Mouse (Mus musculus) frontal cortex, adult (tissue): ENCODE data around the gene Dffa.
"Not testable (repeated sequence)": the region's sequence is repeated elsewhere in the genome, so short reads cannot be mapped to it uniquely, and the experiment has no call there.

Source experiments
- ATAC-seq: cut with Nextera tagmentation; 2 replicates; pipeline ENCODE4 v1.9.2; 2017; ENCODE audit warnings: mild to moderate bottlenecking, moderate library complexity, mixed read lengths; ENCODE audit not compliant: low TSS enrichment

The Dffa gene

GRCm38 (mm10) chr4:149148084-149148483 is 44.1 kb downstream of the Dffa start:
- ATAC-seq: no peak

GRCm38 (mm10) chr4:149149196-149149595 is 45.2 kb downstream of the Dffa start:
- no peak for ATAC-seq

GRCm38 (mm10) chr4:149149611-149150010 is 45.7 kb downstream of the Dffa start:
- ATAC-seq: no peak

GRCm38 (mm10) chr4:149150256-149150655 is 46.3 kb downstream of the Dffa start:
- ATAC-seq: no peak

- ATAC-seq: no peak
Observed at GRCm38 (mm10) chr4:149150721-149151120, 46.8 kb downstream of the Dffa start.

GRCm38 (mm10) chr4:149154859-149155258 is 50.9 kb downstream of the Dffa start:
- ATAC-seq: no peak

GRCm38 (mm10) chr4:149155711-149156110 is 51.8 kb downstream of the Dffa start:
- no peak for ATAC-seq

- no peak for ATAC-seq
Observed at GRCm38 (mm10) chr4:149157415-149157973, 53.5 kb downstream of the Dffa start.

GRCm38 (mm10) chr4:149159203-149159602 is 55.3 kb downstream of the Dffa start:
- no peak for ATAC-seq

GRCm38 (mm10) chr4:149159891-149160290 is 55.9 kb downstream of the Dffa start:
- ATAC-seq: no peak

GRCm38 (mm10) chr4:149161166-149161565 is 57.2 kb downstream of the Dffa start:
- ATAC-seq: no peak

GRCm38 (mm10) chr4:149163196-149163595 is 59.2 kb downstream of the Dffa start:
- ATAC-seq: no peak

- ATAC-seq: no peak
Observed at GRCm38 (mm10) chr4:149164150-149164549, 60.2 kb downstream of the Dffa start.

GRCm38 (mm10) chr4:149166215-149166946 is 62.4 kb downstream of the Dffa start, which contains the start of gene Pgd:
TSS of gene Pgd (minus strand) at chr4:149166771.
- peak; percentile 99 for ATAC-seq

- peak; percentile 35; the same call in 1 of the 2 replicates for ATAC-seq
Observed at GRCm38 (mm10) chr4:149166957-149167611, 63.1 kb downstream of the Dffa start.

- ATAC-seq: no peak
Observed at GRCm38 (mm10) chr4:149168016-149168415, 64.1 kb downstream of the Dffa start.

- ATAC-seq: not testable (repeated sequence)
Observed at GRCm38 (mm10) chr4:149169926-149170325, 66.0 kb downstream of the Dffa start.
